Mouse (Mus musculus) olfactory bulb, adult 2 months (tissue): Measurements from ENCODE around the gene Sh3tc1.

Experiments
- CTCF ChIP-seq: fragments of 200-500 bp; IDR thresholded peaks from 2 replicates; pipeline ENCODE4 v1.5.1; 2012; ENCODE audit warnings: low read depth, mild to moderate bottlenecking, low read length, moderate library complexity; ENCODE audit not compliant: insufficient read depth
- POLR2A ChIP-seq: fragments of 200-500 bp; IDR thresholded peaks from 2 replicates; pipeline ENCODE4 v1.6.1; 2012; ENCODE audit warnings: mild to moderate bottlenecking, low read depth, low read length, moderate library complexity; ENCODE audit not compliant: insufficient read depth

DNA sequence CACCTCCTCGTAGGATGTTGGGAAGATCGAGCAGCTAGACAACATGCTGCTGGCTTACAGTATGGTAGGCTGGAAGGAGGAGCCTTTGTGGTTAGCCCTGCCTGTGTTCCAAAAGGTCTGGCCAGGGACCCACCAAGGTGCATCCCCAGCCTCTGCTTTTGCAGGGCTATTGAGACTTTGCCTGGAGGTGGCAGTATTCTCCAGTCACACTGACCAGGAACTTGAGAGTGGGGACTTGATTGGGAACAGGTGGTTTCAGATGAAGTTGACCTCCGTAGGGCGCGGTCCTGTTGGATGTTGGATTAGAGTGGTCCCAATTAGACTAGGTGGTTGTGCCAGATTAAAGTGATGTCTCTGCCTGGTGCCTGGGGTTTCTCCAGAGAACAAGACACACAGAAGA is 12.3 kb downstream of the Sh3tc1 start:
- no peak for TF ChIP-seq CTCF
- no peak for TF ChIP-seq POLR2A
